Mouse (Mus musculus) heart, postnatal 25 days (tissue): ENCODE measurements around the gene Gm20708. TPM values are rescaled to one million over a fixed set of nuclear protein-coding genes. Genes with fewer than 3 reads are reported as not detected.
"Not testable (repeated sequence)": the region's sequence is repeated elsewhere in the genome, so short reads cannot be mapped to it uniquely, and the experiment has no call there.

ENCODE experiments used
- DNase-seq: peaks from one replicate; pipeline ENCODE4 v3.0.0; 2022; ENCODE audit warnings: low spot score
- intact Hi-C: fragments of 180-260 bp; cut with DNase I; formaldehyde crosslinking; loops from one replicate; pipeline ENCODE4 v1.15.1; 2025
- total RNA-seq, 2 experiments: library from RNA; stranded (reverse); gene quantifications; 2 replicates each; pipeline ENCODE4 v1.2.3; 2021

The Gm20708 gene
- total RNA-seq, 2 experiments from 2014 or later, result 0.36 to 1.2 TPM

DNA sequence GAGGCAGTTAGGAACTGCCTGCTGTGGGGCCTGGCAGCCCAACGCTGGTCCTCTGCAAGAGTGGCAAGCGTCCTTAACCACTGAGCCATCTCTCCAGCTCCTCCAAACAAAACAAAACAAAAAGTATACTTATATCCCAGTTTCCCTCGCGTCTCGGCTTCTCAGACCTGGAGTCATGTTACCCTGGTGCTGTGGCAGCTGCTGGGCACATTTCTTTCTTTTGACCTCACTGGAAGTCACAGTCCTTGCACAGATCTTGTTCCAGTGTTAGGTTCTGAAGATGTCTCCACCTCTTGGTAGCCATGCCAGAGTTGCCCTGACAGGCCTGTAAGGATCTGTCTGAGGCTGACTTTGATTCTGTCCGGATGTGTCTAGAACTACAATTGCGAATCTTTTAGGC is 7.8 kb upstream of the Gm20708 start:
- intact Hi-C loops, result no loop called here
- no peak for DNase-seq

DNA sequence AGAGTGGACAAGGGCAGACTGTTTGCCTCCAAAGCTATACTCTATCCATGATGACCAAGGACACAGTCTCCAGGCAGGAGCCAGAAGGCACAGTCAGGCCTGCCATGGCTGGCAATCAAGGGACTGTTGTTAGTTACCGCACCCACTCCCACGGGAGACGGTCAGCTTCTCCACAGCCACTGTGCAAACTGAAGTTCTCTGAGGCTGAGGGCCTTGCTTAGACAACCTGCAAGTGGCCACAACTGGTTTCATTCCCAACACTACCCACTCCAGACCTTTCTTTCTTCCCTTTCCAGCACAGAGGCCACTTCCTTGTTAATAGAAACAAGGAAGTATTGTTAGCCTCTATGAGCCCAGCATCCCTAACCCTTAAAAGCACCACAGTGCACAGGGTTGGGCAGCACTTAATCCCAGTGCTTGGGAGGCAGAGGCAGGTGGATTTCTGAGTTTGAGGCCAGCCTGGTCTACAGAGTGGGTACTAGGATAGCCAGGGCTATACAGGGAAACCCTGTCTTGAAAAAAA is 6.2 kb upstream of the Gm20708 start:
- intact Hi-C loops, result no loop called here
- DNase-seq, result no peak

DNA sequence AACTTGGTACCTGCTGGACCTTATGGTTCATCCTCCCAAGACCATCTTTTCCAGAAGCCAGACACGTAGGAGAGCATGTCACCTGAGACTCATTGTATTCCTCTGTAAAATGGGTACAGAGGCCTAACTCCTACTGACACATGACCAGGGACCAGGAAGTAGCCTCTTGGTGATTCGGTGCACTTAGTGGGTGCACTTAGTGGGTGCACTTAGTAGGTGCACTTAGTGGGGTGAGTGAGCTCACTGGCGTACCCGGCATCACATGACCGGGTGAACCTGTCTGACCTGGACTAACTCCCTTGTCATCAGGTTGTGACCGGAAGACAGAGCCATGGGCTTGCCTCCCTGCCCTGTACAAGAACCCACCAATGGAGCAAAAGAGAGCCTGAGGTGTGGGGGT is 2.7 kb upstream of the Gm20708 start:
- intact Hi-C loops, result no loop called here

DNA sequence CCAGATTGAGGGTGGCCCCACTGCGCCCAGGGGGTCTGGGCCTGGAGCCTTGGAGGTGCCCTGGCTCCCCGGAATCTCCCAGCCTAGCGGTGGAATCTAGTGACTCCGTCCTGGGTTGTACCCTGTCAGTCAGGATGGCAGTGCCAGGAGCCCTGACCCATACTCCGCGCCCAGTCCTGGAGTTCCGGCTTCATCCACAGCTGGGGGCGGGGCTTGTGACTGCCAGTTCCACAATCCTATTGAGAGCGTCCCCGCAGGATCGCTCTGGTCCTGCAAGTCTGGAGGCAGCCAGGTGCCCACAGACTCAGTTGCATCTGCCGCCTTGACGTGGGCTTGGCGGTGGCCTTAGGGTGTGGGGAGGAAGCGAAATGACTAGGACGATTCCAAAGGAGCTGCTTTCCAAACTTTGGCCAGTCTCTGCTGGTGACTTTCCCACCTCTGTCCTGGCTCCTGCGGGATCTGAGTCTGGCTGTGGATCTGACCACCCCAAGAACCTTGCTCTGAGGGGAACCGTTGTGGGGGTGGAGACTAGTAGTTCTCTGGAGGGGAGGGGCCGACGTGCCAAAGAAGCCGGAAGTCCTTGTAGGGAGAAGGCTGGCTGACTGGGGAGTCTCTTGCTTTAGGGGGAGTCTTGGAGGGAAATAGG is 1.1 kb downstream of the Gm20708 start:
- intact Hi-C loops, result no loop called here
- DNase-seq, result peak; percentile 68

More for the DNA sequence above, 2.7 kb upstream of the Gm20708 start:
- DNase-seq, result no peak

DNA sequence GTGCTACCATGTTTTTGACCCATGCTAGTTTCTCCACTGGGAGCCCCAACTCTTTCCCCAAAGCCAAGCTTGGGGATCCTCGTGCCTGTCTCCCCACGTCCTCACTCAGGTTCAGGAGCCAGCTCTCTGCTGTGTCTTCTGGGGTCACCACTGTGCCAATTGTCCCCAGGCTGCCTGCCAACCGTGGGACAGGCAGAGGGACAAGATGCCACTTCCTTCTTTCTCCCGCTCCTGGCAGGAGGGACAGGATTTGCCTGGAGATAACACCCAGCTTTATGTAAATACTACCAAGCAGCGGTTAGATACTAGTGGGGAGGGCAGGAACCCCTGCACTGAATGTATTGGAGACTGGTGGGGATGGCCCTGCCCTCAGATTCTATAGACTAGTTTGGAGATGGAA is 4.4 kb downstream of the Gm20708 start:
- DNase-seq, result no peak
- intact Hi-C loops, result no loop called here

DNA sequence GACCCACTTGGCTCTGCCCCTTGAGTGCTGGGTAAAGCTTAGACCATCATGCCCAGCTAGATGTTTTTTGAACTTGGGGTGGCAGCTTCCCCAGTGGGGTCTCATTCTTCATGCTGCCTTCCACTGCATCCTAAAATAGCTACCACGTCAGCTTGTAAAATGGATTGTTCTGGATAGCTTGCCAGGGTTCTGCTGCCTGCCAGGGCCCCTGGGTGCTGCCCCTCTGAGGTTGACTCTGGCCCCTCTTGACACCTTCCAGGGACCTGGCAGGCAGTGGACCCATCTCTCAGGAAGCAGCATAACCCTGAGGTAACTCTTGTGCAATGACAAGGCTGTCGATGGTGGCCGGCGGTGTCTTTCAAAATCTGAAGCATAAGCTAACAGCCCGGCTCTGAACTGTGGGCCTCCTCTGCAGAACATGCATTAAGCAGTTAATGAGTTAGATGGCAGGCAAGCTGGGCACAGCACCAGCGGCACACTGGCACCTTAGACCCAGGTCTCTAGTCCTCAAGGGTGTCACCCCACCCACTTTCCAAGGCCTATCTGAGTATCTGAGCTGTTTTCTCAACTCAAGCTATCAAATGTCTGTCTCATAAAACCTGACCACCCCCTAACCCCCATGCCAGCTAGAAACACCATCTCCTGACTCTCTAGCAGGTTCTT is 5.4 kb downstream of the Gm20708 start:
- intact Hi-C loops, result no loop called here
- DNase-seq, result no peak

DNA sequence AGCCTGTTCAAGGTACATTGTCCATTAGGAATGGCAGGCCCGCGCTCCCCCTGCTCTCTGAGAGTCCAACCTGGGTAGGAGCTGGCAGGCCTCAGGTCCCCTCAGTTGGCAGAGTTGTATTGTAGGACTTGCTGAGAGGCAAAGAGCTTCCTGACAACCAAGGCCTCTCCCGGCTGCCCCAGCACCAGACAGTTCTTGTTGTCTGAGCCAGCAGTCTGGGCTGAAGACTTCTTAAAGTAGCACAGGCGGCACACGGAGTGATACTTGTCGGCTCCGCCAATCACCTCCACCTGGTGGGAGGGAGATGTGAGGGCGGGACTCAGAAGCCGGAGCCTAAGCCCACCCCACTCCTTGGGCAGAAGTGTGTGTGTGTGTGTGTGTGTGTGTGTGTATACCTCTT is 6.4 kb downstream of the Gm20708 start:
- DNase-seq, intact Hi-C loops: not testable (repeated sequence)

DNA sequence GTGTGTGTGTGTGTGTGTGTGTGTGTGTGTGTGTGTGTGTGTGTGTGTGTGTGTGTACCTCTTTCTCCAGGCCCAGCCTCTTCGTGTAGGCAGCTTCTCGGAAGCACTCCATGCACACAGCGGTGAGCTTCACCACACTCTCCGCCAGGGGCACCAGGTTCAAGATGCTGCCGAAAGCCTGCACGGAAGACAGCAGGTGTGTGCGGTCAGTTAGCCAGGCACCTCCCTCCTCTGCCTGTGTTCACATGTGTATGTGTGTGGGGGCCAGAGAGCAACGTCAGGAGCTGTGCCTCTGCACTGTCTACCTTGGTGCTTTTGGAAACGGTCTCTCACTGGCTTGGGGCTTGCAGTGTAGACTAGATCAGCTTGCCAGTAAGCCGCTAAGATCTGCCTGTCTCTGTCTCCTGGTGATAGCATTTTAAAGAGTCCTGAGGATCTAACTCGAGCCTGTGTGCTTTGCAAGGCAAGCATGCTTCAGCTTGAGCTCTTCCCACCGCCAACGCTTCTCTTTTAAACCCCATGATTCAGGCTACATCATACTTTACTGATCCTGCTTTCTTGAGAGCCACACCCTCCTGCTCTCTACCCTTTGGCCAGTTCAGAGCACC is 7.0 kb downstream of the Gm20708 start:
- intact Hi-C loops, result no loop called here
- DNase-seq, result no peak

DNA sequence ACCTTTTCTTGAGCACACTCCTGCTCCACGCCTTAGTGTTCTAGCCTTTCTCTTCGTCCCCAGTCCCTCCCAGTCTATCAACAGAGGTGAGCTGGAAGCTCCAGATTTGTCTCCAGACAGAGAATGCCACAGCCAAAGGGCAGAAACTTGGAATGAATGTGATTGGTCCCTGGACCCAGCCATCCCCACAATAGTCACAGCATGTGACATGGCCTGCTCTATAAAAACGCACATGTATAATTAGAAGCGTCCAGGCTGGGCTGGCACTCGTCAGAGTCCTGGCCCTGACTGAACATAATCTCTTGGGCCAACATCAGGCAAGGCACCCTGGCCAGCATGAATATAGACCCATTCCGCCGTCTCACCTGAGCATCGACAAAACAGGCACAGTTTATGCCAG is 9.6 kb downstream of the Gm20708 start:
- DNase-seq, result peak; percentile 44
- intact Hi-C loops, result no loop called here

DNA sequence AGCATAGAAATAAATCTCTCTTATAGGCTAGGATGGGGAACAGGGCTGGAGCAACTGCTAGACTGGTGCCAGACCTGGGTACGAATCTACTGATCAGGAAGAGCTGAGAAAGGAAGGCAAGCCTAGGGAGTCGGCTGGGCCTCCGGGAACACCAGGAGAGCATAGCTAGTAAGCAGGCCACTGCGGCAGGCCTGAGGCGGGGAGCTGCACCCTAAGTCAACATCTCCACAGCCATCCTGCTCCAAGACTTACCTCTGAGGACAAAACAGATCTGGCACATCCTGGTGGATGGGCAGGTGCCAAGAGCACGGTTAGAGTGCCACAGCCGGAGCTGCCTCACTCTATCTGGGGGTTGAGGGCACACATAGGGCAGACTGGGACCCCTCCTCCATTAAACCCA is 10.7 kb downstream of the Gm20708 start:
- intact Hi-C loops, result no loop called here

DNA sequence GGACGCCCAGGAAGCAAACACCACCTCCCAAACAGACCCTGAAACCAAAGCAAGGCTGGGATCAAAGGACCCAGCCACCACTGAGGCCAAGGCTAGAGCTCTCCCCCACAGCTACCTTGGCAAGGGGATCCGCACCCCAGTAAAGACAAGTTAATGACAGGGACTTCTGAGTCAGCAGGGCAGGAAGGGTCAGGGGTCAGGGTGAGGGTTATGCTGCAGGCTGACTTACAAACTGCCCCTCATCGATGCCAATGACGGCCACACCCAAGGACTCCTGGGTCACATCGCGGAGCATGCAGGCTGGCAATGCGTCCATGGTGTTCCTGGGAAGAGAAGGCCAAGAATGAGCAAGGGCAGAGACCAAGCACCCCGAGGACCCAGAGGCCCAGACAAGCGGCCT is 12.4 kb downstream of the Gm20708 start:
- intact Hi-C loops, result no loop called here
- no peak for DNase-seq

More for the DNA sequence above, 10.7 kb downstream of the Gm20708 start:
- no peak for DNase-seq

DNA sequence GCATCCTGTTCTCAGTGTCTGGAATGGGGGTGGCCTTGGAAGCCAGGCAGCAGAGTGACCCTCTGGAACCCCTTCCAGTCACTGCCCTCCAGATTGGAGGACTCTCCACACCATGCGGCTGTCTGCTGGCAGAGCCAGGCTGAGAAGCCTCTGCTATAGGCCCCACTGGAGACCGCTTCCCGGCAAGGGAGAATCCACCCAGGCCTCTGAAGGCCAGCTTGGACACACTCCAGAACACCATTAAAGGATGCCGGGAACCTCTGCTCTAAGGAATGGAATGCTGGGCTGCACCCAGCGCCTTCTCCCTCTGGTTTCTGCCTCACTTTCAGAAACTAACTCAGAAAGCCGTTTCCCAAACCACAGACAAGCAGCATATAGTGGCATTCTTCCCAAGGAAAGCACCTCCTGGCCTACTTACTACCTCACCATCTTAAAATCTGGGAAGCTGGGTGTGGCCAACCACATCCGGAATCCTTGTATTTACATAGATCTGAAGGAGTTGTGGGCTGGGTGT is 13.3 kb downstream of the Gm20708 start:
- intact Hi-C loops, result no loop called here
- no peak for DNase-seq

DNA sequence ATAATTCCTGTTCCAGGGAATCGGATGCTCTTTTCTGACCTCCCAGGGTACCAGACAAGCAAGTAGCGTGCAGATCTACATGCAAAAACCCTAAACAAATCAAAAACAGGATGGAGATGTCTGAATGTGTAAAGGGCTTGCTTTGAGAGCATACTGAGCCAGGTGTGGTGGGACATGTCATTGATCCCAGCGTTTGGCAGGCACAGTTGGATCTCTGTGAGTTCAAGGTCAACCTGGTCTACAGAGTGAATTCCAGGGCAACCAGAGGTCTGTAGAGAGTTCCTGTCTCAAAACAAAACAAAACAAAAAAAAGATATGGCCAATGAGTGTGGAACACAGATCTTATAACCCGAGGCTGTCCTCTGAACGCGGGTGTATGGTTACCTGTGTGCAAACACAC is 13.9 kb downstream of the Gm20708 start:
- intact Hi-C loops, result no loop called here
- no peak for DNase-seq

DNA sequence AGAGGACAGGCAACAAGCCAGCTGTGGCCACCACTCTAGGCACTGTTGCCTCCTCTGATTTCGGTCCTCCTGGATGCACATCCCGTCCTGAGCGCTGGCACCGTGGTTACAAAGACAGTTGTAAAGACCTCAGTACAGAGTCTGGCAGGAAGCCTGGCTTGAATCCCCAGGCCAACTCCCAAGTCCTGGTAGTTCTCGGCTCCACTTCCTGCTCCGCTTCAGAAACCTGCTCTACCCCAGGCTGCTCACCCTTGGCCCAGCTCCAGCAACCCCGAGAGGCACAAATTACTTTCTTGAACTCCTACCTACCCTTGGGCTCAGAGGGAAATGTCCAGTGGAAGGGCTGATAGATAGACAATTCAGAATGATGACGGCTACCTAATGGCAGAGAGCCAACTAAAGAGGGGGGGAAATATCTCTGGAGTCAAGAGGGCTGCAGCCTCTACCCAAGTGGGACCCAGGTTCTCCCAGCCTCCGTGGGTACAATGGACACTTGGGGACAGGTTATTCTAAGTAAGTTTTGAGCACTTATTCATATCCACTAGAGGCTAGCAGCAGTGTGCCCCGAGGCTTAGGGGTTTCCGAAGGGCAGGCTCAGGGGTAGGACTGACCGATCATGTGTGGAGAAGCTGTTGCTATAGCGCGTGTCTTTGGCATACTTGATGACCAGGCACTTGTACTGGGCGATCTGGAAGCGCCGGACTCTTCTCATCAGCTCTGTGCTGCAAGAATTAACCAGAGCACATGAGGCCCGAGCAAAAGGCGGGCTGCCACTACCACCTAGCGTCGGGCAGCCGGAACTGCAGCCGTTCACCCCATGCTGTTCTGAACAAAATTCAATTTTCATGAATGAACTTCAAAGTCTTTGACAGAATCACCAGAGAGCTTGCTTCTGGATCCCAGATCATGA is 14.8 kb downstream of the Gm20708 start:
- intact Hi-C loops, result loop anchor here (1.0 to 2.0 kb wide), 4 partner anchors 34 to 440 kb away; no protein-coding TSS in a partner anchor

DNA sequence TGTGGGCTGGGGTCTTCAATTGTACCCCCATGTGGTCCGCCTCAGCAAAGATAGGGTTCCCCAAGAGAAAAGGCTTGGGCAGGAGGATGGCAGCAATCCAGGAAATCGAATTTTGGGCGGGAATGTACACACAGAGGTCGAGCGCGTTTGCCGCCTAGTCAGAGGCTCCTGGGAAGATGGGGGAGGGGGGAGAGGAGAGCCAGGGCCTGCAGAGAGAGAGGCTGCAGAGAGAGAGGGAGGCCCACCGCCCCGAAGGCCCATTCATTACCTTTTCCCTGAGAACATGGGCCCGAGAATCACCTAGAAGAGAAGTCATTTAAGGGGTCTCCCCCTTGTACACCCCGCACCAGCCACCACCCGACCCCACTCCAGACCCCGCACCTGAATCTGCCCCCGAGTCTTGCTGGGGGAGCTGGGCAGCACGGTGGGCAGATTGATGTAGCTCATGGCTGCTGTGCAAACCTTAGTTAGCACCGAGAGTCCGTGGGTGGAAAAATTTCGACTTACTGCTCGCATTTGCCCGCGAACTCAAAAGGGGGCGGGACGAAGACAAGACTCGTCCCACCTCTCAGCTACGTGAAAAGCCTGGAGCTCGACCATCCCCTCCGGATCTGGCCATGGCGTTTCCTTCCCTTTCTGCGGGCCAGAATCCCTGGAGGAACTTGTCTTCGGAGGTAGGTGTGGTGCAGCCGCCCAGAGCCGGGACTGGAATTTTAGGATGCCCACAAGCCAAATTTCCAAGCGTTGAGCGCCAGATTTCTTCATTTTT is 16.0 kb downstream of the Gm20708 start, which contains the start of the genes Afmid and Tk1:
TSS of gene Afmid (plus strand) at position 592 of the 769 bp plus-strand sequence.
TSS of gene Tk1 (minus strand) at position 760 of the 769 bp plus-strand sequence.
- intact Hi-C loops, result loop anchor here (2.0 kb wide), 3 partner anchors 47 to 441 kb away; no protein-coding TSS in a partner anchor
- peak; percentile 67 for DNase-seq

More for the DNA sequence above, 14.8 kb downstream of the Gm20708 start:
- peak; percentile 66 for DNase-seq

DNA sequence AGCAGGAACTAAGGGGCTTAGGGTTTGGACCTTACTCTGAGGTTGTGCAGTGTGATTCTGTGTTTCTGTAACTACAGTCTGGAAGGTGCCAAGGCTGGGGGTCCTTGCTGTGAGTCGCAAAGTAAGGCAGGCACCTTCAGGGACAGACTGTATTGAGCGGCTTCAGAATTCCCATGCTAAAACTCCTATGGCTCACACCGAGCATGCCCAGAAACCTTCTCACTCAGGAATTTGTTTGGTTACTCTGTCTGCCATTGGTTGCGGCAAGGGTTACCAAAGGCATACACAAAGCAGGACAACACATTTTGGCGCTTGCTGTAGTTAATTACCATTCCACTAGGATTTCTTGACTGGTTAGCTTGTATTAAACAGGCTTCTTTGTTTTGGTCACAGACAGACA is 16.7 kb downstream of the Gm20708 start:
- no peak for DNase-seq
- intact Hi-C loops, result no loop called here

DNA sequence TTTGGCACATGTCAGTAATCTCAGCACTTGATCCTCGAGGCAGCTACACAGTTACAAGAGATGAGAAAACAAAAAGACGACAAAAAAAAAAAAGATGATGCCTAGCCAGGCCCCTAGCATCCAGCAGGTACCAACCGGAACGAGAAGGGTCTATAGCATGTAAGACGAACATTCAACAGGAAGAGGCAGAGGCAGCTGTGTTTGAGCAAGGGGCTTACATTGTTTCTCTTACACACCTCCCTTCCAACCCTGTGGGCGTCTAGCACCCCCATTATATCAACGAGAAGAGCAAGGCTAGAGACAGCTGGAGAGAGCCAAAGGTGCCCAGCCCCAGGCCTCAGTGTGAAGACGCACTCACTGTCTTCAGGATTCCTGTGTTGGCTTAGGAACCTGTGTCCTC is 17.4 kb downstream of the Gm20708 start:
- DNase-seq, result no peak
- intact Hi-C loops, result no loop called here

DNA sequence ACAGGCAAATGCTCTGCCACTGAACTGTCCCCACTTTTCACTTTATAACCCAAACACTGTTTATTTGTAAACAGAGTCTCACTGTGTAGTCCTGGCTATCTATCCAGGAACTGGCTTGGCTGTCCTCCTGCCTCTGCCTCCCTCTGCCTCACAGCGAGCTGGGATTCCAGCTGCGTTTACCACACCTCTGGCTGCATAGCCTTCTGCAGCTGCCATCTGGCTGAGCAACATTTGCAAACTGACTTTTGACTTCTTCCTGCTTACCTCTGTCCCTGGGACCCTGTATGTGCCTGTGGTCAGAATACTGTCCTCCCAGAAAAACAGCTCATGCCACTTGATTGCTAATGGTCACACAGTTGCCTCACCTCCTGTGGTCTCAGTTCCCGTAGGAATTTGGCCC is 17.9 kb downstream of the Gm20708 start:
- intact Hi-C loops, result no loop called here
- DNase-seq, result no peak
